Mouse (Mus musculus) liver, postnatal 0 days (tissue): ENCODE measurements around the gene H2-M5.

Experiments
- CTCF ChIP-seq: sonication (generic); IDR thresholded peaks from 2 replicates; pipeline ENCODE4 v1.5.1; 2016; ENCODE audit warnings: antibody characterized with exemption, low read depth
- EP300 ChIP-seq: IDR thresholded peaks from 2 replicates; pipeline ENCODE4 v1.6.1; 2016; ENCODE audit warnings: antibody characterized with exemption, low read depth, mild to moderate bottlenecking

DNA sequence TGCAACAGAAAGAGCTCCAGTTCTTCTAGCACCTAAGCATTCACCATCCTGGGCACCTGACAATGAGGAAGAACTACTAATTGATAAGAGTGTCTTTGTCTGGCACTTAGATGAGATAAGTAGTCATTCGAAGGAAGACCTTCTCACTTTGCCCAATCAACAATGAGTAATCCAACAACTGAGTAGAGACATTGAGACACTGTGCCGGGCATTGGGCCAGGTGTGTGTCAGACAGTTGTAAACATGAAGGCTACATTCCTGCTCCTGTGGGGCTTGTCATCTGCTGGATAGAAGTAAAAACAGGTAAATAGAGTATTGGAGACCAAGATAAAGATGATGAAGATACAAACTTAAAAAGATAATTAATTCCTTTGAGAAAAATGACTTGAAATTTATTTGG lies 51.3 kb downstream of the H2-M5 start:
- TF ChIP-seq CTCF, result no peak
- TF ChIP-seq EP300, result no peak
